Mouse (Mus musculus) midbrain, embryonic 13.5 days (tissue): ENCODE results near the gene Ethe1. TPM values are rescaled to one million over a fixed set of nuclear protein-coding genes. Genes with fewer than 3 reads are reported as not detected.

Experiments used
- ATAC-seq: fragments of 200-750 bp; cut with Nextera tagmentation; 2 replicates; pipeline ENCODE4 v1.8.0; 2017; ENCODE audit warnings: mild to moderate bottlenecking, moderate TSS enrichment, moderate library complexity
- H3K27ac ChIP-seq: fragments of 300-500 bp; sonication (generic); 2 replicates; pipeline ENCODE4 v1.5.1; 2015; ENCODE audit warnings: inconsistent platforms, mild to moderate bottlenecking, moderate library complexity
- H3K27me3 ChIP-seq: fragments of 300-500 bp; sonication (generic); 2 replicates; pipeline ENCODE4 v1.6.1; 2015; ENCODE audit warnings: mild to moderate bottlenecking, inconsistent platforms
- H3K36me3 ChIP-seq: fragments of 300-500 bp; sonication (generic); 2 replicates; pipeline ENCODE4 v1.6.1; 2015; ENCODE audit warnings: mild to moderate bottlenecking, inconsistent platforms
- H3K4me1 ChIP-seq: fragments of 300-500 bp; sonication (generic); replicated peaks from 2 replicates; pipeline ENCODE4 v1.6.1; 2015; ENCODE audit warnings: inconsistent platforms
- H3K4me2 ChIP-seq: fragments of 300-500 bp; sonication (generic); replicated peaks from 2 replicates; pipeline ENCODE4 v1.6.1; 2015; ENCODE audit warnings: moderate library complexity, mild to moderate bottlenecking, inconsistent platforms
- H3K4me3 ChIP-seq: fragments of 300-500 bp; sonication (generic); replicated peaks from 2 replicates; pipeline ENCODE4 v1.5.1; 2015; ENCODE audit warnings: mild to moderate bottlenecking, inconsistent platforms
- H3K9ac ChIP-seq: fragments of 300-500 bp; sonication (generic); replicated peaks from 2 replicates; pipeline ENCODE4 v1.6.1; 2015; ENCODE audit warnings: mild to moderate bottlenecking, inconsistent platforms
- H3K9me3 ChIP-seq: fragments of 300-500 bp; sonication (generic); 2 replicates; pipeline ENCODE4 v1.6.1; 2016; ENCODE audit warnings: mild to moderate bottlenecking, inconsistent platforms
- WGBS: fragments of 180-500 bp; shearing (Covaris S2); methylation state at CpG from one replicate; pipeline ENCODE4 v1.1.7; 2015; 5-methylcytosine and 5-hydroxymethylcytosine counted together
- polyA plus RNA-seq: library from polyadenylated mRNA; unstranded; fragments of >200 nt; fragmentation: Nextera tagmentation; extraction: Ambion mirVana; gene quantifications from 2 replicates; pipeline ENCODE4 v1.2.1, GENCODE M21; 2015

Gene Ethe1
- polyA plus RNA-seq, 1 experiment from 2014 or later: 14.7 TPM

GRCm38 (mm10) chr7:24642491-24642890 lies 55.1 kb downstream of the Ethe1 start:
- ATAC-seq: 0 out of 2 replicates have a peak, but pooled peaks have one; percentile 43
- Histone ChIP-seq H3K27me3 (peaks cover 35% of the 10 kb centered on the region), H3K36me3 (no peaks in the 10 kb centered on the region), H3K9ac (no peak overlapping the region), H3K27ac (no peak overlapping the region), H3K4me2 (no peak overlapping the region), H3K4me1 (peaks cover 14% of the 10 kb centered on the region), H3K9me3 (no peaks in the 10 kb centered on the region), H3K4me3 (no peak overlapping the region)
- 5% methylated on average over 9 of the region's 9 CpGs for WGBS

DNA sequence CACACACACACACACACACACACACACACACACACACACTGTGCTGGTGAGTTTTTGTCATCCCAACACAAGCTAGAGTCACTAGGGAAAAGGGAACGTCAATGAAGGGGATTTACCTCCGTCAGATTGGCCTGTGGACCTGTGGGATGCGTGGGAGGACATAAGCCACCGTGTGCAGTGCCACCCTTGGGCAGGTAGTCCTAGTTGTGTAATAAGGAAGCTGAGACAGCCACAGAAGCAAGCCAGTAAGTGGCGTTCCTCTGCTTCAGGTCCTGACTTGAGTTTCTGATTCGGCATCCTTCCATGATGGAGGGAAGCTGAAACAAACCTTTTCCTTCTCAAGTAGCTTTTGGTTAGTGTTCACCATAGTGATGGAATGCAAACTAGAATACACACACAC lies 57.1 kb downstream of the Ethe1 start:
- Histone ChIP-seq H3K4me3 (no peak overlapping the region), H3K4me2 (no peak overlapping the region), H3K27ac (no peak overlapping the region), H3K36me3 (no peaks in the 10 kb centered on the region), H3K4me1 (no peaks in the 10 kb centered on the region), H3K27me3 (peaks cover 15% of the 10 kb centered on the region), H3K9ac (no peak overlapping the region), H3K9me3 (no peaks in the 10 kb centered on the region)
- no peak for ATAC-seq
- WGBS: 83% methylated on average over 6 of the region's 6 CpGs

DNA sequence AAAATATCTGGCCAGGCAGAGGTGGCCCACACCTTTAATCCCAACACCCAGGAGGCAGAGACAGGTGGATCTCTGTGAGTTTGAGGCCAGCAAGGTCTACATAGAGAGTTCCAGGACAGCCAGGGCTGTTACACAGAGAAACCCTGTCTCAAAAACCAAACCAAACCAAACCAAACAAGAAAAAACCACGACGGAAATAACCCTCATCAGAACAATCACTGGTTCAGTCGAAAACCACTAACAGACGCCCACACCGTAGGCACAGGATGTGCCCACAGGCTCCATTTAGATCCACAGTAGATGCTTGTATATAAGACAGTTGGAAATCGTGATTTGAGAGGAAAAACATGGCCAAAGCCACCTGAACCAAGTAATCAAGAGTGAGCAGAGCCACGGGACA lies 57.7 kb downstream of the Ethe1 start:
- Histone ChIP-seq H3K9me3 (no peaks in the 10 kb centered on the region), H3K27ac (no peak overlapping the region), H3K9ac (no peak overlapping the region), H3K36me3 (no peaks in the 10 kb centered on the region), H3K27me3 (peaks cover 9% of the 10 kb centered on the region), H3K4me3 (no peak overlapping the region), H3K4me1 (no peaks in the 10 kb centered on the region), H3K4me2 (no peak overlapping the region)
- 77% methylated on average over 7 of the region's 7 CpGs for WGBS
- ATAC-seq: no peak

DNA sequence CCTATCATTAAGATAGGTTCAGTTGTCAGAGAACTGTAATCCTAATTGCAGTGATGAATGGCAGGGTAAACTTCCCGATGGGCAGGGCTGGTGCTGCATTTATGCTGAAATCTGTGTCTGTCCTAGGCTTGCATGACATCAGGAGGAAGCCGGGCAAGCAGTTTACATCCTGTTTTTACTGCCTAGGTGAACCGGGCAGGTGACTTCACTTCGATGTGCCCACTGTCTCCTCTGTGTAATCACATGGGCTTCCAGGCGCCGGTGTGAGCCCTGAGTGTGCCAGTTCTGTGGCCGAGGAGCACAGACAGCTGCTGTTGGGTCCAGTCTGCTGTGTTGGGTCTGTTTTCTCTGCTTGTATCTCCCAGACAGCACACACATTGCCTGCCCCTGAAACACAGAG lies 59.1 kb downstream of the Ethe1 start:
- Histone ChIP-seq H3K9me3 (no peaks in the 10 kb centered on the region), H3K4me2 (no peak overlapping the region), H3K4me3 (no peak overlapping the region), H3K27me3 (no peaks in the 10 kb centered on the region), H3K36me3 (no peaks in the 10 kb centered on the region), H3K27ac (no peak overlapping the region), H3K9ac (no peak overlapping the region), H3K4me1 (no peaks in the 10 kb centered on the region)
- no peak for ATAC-seq
- WGBS: 83% methylated on average over 7 of the region's 7 CpGs

GRCm38 (mm10) chr7:24653681-24654080 lies 66.3 kb downstream of the Ethe1 start:
- no peak overlapping the region for H3K4me3 ChIP-seq
- 28% methylated on average over 7 of the region's 7 CpGs for WGBS
- H3K4me2 ChIP-seq: no peak overlapping the region
- H3K4me1 ChIP-seq: no peaks in the 10 kb centered on the region
- no peak overlapping the region for H3K27ac ChIP-seq
- 0 out of 2 replicates have a peak, but pooled peaks have one; percentile 45 for ATAC-seq
- H3K27me3 ChIP-seq: no peaks in the 10 kb centered on the region
- H3K9me3 ChIP-seq: no peaks in the 10 kb centered on the region
- no peaks in the 10 kb centered on the region for H3K36me3 ChIP-seq
- no peak overlapping the region for H3K9ac ChIP-seq

Other genes starting within 250 kb of the Ethe1 start
- not detected in 2 replicates for gene Lypd5, start 238.3 kb upstream of the Ethe1 start, polyA plus RNA-seq
- 0.40 and 0.66 TPM in 2 replicates for gene Kcnn4, start 217.3 kb upstream of the Ethe1 start, polyA plus RNA-seq
- 32.9 and 33.5 TPM in 2 replicates for gene Smg9, start 187.9 kb upstream of the Ethe1 start, polyA plus RNA-seq
- gene Irgc1, start 135.2 kb upstream of the Ethe1 start, polyA plus RNA-seq: not detected in 2 replicates
- 1.0 and 1.2 TPM in 2 replicates for gene Plaur, start 125.1 kb upstream of the Ethe1 start, polyA plus RNA-seq
- 52.4 and 67.8 TPM in 2 replicates for gene Cadm4, start 105.5 kb upstream of the Ethe1 start, polyA plus RNA-seq
- gene Zfp428, start 80.5 kb upstream of the Ethe1 start, polyA plus RNA-seq: 234 and 261 TPM in 2 replicates
- 1.2 and 1.9 TPM in 2 replicates for gene AC161166.1, start 75.1 kb upstream of the Ethe1 start, polyA plus RNA-seq
- 20.3 and 25.3 TPM in 2 replicates for gene Irgq, start 56.9 kb upstream of the Ethe1 start, polyA plus RNA-seq
- not detected in 2 replicates for gene Pinlyp, start 41.4 kb upstream of the Ethe1 start, polyA plus RNA-seq
- 65.8 and 71.4 TPM in 2 replicates for gene Xrcc1, start 41.3 kb upstream of the Ethe1 start, polyA plus RNA-seq
- 6.4 and 6.6 TPM in 2 replicates for gene Zfp575, start 98 bp downstream of the Ethe1 start, polyA plus RNA-seq
- not detected in 2 replicates for gene Phldb3, start 23.2 kb downstream of the Ethe1 start, polyA plus RNA-seq
- not detected in 2 replicates for gene Lypd3, start 49.0 kb downstream of the Ethe1 start, polyA plus RNA-seq
- 0.15 TPM in 1 of 2 replicates, not detected in the other for gene Tex101, start 89.1 kb downstream of the Ethe1 start, polyA plus RNA-seq
- gene BC049730, start 121.7 kb downstream of the Ethe1 start, polyA plus RNA-seq: not detected in 2 replicates
- gene Gm4763, start 139.4 kb downstream of the Ethe1 start, polyA plus RNA-seq: not detected in 2 replicates
- gene Cd177, start 172.8 kb downstream of the Ethe1 start, polyA plus RNA-seq: 0.26 and 0.34 TPM in 2 replicates
- not detected in 2 replicates for gene Ceacam10, start 189.7 kb downstream of the Ethe1 start, polyA plus RNA-seq